Mouse (Mus musculus): ENCODE data around the gene Fam168b.

Gene Fam168b

GRCm38 (mm10) chr1:34842887-34843618 is at the start of gene Fam168b:
Gene Fam168b (minus strand): TSS chr1:34843065.
- DNase-seq (ENCODE audit: low spot score) = peak; percentile 33

DNA sequence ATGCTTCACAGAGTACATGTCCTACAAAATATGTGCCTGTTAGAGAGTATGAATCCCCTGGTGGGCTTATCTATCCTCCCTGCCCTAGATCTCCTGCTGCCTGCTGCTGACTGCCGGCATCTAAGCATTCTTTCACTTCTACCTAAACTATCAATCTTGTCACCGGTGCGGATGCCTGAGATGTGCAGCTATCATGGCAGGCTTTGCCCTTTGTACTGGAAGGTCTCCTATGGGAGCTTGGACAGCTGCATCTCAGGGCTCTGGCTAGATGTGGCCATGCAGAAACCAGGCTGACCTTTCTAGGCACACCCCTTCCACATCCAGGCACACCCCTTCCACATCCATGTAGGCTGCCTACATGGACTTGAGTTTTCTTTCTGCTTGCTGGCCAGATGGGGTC is 49.6 kb upstream of the Fam168b start:
- no peak for DNase-seq (ENCODE audit: low spot score)

- DNase-seq (ENCODE audit: low spot score) = no peak
Measured at GRCm38 (mm10) chr1:34891559-34892289, 48.9 kb upstream of the Fam168b start.

GRCm38 (mm10) chr1:34883776-34884175 is 40.9 kb upstream of the Fam168b start:
- no peak for DNase-seq (ENCODE audit: low spot score)

GRCm38 (mm10) chr1:34879611-34880010 is 36.7 kb upstream of the Fam168b start:
- no peak for DNase-seq (ENCODE audit: low spot score)

- DNase-seq (ENCODE audit: low spot score) = no peak
Measured at GRCm38 (mm10) chr1:34873551-34873950, 30.7 kb upstream of the Fam168b start.

DNA sequence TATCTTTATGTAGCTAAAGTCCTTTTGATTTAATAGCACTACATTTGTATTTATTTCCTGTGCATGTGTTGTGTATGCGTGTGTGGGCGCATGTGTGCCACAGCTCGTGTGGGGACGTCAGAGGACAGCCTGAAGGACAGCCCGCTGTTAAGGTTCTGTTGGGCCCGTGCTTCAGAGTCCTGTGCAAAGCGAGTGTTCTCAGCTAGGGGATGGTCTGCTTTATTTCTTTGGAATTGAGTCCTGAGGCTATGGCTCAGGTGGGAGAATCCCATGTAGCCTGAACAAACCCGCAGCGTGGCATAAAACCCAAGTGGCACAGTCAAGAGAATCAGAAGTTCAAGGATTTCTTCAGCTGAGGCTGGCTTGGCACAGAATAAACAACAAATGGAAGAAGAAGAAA is 28.3 kb upstream of the Fam168b start:
- no peak for DNase-seq (ENCODE audit: low spot score)

GRCm38 (mm10) chr1:34869231-34869630 is 26.4 kb upstream of the Fam168b start:
- no peak for DNase-seq (ENCODE audit: low spot score)

- no peak for DNase-seq (ENCODE audit: low spot score)
Measured at GRCm38 (mm10) chr1:34868391-34868790, 25.5 kb upstream of the Fam168b start.

GRCm38 (mm10) chr1:34867574-34867955 is 24.7 kb upstream of the Fam168b start:
- no peak for DNase-seq (ENCODE audit: low spot score)

GRCm38 (mm10) chr1:34866815-34867573 is 24.1 kb upstream of the Fam168b start:
- DNase-seq (ENCODE audit: low spot score) = peak; percentile 63

DNA sequence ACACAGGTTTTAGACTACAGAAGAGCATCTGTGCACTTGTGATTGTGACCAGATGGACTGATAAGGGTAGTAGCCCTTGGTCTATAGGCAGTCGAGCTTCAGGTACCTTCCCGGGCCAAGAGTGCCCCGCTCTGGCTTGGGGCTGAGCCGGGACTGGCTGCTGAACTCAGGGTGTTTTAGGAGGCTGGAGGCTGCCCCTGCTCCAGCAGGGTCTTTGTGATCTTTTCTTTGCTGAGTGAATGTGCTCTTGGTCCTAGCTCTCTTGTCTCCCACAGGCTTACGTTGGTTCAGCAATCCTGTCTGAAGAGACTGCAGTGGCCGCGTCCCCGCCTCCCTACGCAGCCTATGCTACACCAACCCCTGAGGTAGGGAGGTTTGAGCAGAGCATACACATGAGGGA is 23.0 kb upstream of the Fam168b start:
- DNase-seq (ENCODE audit: low spot score) = no peak

DNA sequence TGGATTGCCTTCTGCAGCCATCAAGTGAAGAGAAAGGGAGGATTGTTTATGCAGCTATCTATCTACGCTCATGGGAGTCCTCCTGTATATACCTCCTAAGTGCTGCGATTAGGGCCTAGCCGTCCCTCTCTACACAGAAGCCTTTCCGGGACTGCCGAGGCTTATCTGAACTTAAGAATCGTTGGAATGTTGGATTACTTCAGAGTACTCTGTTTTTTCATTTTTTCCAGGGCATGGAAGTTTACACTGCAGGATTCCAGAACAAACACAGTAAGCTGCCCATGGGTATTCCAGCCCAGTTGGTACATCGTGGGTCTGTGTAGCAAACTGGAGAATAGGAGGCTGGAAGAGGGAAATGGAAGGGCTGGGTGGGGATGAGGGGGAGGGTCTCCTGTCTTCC is 21.4 kb upstream of the Fam168b start:
- no peak for DNase-seq (ENCODE audit: low spot score)

- no peak for DNase-seq (ENCODE audit: low spot score)
Measured at GRCm38 (mm10) chr1:34863323-34863722, 20.5 kb upstream of the Fam168b start.

DNA sequence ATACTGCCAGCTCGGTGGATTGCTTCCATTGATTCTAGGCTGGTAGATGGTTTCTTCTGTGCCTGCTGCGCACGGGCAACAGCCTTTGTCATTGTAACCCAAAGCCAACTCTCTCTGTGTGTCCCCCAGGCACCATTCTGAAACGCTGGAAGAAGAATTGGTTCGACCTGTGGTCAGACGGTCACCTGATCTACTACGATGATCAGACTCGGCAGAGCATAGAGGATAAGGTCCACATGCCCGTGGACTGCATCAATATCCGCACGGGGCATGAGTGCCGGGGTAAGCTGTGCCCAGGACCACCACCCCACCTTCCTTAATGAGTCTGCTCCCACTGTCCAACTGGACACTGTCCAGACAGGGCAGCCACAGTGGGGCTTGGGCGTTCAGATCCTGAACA is 20.0 kb upstream of the Fam168b start:
- DNase-seq (ENCODE audit: low spot score) = no peak

DNA sequence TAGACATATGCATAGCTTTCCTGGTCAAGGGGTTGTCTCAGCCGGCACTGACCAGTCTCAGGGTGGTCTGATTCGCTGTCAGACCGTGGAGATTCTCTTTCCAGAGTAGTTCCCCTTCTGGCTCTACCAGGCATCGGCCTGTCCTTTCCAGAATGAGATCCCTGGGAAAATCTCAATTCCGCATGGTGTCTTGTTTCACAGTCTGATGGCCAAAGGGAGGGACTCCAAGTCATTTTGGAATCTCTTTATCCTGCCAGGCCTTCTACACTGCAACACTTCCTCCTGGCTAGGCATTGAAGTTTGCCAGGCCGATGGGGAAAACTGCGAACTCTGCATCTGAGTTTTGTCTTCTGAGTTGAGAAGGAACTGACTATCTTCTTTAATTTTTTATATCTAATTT is 17.3 kb upstream of the Fam168b start:
- no peak for DNase-seq (ENCODE audit: low spot score)

DNA sequence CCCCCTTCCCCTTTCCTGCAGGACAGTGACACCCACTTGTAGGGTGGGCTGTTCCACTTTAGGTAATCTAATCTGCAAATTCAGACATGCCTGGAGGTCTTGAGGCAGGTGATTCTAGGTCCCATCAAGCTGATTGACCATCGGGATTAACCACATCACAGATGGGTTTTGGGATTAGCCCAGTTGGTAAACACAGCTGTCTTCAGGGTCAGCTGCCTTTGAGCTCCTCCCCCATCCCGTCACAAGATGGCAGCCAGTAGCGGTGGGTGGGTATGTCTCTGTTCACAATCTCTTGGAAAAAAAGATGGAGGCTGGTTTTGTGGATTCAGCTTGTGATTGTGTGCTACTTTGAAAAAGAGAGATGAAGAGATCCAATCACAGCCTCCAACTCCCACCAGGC is 16.9 kb upstream of the Fam168b start:
- no peak for DNase-seq (ENCODE audit: low spot score)

- no peak for DNase-seq (ENCODE audit: low spot score)
Measured at GRCm38 (mm10) chr1:34858671-34859070, 15.8 kb upstream of the Fam168b start.

DNA sequence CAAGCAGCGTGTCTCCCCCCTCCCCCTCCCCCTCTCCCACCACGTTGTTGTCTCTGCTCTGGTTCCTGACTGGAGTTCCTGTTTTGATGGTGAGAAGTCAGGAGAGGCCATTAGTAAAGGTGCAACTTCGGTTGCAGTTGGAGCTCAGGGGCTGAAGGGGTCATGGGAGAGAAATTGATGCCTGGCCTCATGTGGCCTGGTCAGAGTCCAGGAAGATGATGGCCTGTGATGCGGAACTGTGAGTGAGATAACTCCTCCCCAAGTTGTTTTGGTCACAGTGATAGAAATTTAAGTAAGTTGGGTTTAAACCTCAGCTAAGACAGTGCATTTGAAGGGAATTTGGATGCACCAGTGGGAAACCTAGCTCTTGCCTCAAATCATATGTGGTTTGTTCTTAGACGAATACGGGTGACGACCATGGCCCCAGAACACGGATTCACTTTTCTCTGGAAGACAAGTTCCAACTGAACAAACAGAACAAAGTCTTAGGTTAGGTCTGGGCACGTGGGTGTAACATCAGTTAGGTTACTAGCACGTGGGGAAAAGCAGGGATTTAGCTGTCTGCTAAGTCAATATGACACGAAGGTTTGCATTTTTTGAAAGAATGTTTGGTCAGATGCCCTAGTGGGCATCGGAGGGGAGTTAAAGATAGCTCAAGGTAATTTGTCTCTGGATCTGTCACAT is 12.3 kb upstream of the Fam168b start:
- no peak for DNase-seq (ENCODE audit: low spot score)

DNA sequence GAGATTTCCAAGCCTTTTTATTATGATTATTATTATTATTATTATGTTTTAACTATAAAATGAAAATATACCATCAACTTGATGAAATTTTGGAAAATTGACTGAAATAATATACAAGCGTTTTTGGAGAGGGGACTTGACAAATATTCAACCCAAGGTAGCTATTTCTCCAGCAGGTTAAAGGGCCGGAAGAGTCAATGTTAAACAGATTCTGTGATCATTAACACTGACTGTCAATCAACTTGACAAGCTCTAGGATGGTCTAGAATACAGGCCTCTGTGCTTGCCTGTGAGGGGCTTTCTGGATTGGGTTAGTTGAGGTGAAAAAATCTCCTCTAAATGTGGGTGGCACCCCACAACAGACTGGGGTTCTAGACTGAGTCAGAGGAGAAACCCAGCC is 10.9 kb upstream of the Fam168b start:
- DNase-seq (ENCODE audit: low spot score) = no peak

DNA sequence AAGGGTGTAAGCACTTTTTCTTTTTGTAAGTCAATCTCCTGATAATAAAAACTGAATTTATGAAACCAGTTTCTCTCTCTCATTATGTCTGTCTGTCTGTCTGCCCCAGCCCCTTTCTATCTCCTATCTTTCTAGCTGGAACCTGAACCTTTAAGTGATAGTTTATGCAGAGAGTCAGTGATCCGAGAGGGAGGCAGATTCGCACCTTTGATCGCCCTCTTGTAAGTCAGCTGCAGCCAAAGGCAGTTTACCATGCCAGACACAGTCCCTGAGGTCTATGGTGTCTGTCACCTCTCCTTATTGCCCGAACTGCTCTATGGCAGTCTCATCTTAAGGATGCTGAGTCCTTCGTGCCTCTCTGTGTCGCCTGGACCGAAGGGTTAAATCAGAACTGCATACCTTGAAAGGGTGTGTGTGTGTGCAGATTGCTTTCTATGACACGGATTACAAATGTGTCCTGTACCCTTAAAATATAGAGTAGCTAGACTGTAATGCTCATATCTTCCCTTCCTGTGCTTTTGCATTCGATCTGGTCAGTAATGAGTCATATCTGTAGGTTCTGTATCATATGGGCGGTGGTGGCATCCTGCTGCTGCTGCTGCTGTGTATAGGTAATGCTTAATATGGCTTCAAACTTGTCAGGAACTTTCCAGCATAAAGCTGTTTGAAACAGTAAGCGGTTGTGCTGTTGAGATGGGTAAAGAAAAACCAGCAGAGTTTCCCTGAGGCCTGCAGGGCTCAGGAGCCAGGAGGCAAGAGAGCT is 9.4 kb upstream of the Fam168b start:
- no peak for DNase-seq (ENCODE audit: low spot score)

- no peak for DNase-seq (ENCODE audit: low spot score)
Measured at GRCm38 (mm10) chr1:34851562-34851961, 8.7 kb upstream of the Fam168b start.
